Mouse (Mus musculus) liver, embryonic 12.5 days (tissue): ENCODE data around the gene Vax1. TPM values are rescaled to one million over a fixed set of nuclear protein-coding genes. Genes with fewer than 3 reads are reported as not detected.

Experiments used
- ATAC-seq: fragments of 200-750 bp; cut with Nextera tagmentation; 2 replicates; pipeline ENCODE4 v1.8.0; 2017; ENCODE audit warnings: moderate number of reproducible peaks, mild to moderate bottlenecking, moderate library complexity
- H3K27ac ChIP-seq: fragments of 300-500 bp; sonication (generic); 2 replicates; pipeline ENCODE4 v1.5.1; 2016; ENCODE audit warnings: mild to moderate bottlenecking
- H3K27me3 ChIP-seq: fragments of 300-500 bp; sonication (generic); replicated peaks from 2 replicates; pipeline ENCODE4 v1.6.1; 2016; ENCODE audit warnings: mild to moderate bottlenecking, moderate library complexity
- H3K36me3 ChIP-seq: fragments of 300-500 bp; sonication (generic); 2 replicates; pipeline ENCODE4 v1.6.1; 2016; ENCODE audit warnings: mild to moderate bottlenecking, moderate library complexity
- H3K4me1 ChIP-seq: fragments of 300-500 bp; sonication (generic); 2 replicates; pipeline ENCODE4 v1.6.1; 2016
- H3K4me2 ChIP-seq: fragments of 300-500 bp; sonication (generic); 2 replicates; pipeline ENCODE4 v1.6.1; 2016; ENCODE audit warnings: mild to moderate bottlenecking, moderate library complexity
- H3K4me3 ChIP-seq: fragments of 300-500 bp; sonication (generic); 2 replicates; pipeline ENCODE4 v1.5.1; 2016; ENCODE audit warnings: mild to moderate bottlenecking, moderate library complexity
- H3K9ac ChIP-seq: fragments of 300-500 bp; sonication (generic); 2 replicates; pipeline ENCODE4 v1.6.1; 2016; ENCODE audit warnings: mild to moderate bottlenecking, moderate library complexity
- H3K9me3 ChIP-seq: fragments of 300-500 bp; sonication (generic); replicated peaks from 2 replicates; pipeline ENCODE4 v1.6.1; 2016; ENCODE audit warnings: mild to moderate bottlenecking, moderate library complexity
- WGBS: fragments of 180-500 bp; shearing (Covaris S2); methylation state at CpG from one replicate; pipeline ENCODE4 v1.1.7; 2016; ENCODE audit not compliant: insufficient replicate concordance; 5-methylcytosine and 5-hydroxymethylcytosine counted together
- polyA plus RNA-seq: library from polyadenylated mRNA; unstranded; fragments of >200 nt; fragmentation: Nextera tagmentation; extraction: Ambion mirVana; gene quantifications from 2 replicates; pipeline ENCODE4 v1.2.1, GENCODE M21; 2016

The Vax1 gene
- polyA plus RNA-seq, 1 experiment from 2014 or later: not detected

DNA sequence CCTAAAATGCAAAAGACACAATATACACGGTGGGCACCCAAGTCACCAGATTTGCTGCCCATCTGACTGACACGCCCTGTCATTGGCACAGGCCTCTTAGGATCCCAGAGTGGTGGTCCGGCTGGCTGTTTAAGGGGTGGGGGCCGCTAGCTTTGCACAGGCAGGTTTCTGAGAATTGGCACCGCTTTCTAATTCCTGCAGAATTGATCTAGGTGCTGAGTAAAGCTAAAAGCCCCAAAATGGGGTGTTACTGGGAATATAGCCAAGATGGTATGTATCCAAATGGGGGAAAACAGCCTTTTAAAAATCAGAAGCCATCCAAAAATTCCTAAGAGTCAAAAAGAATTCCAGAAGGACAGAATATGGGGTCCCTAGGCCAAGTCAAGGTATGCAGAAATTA, 2.0 kb downstream of the Vax1 start:
- no peak overlapping the region for H3K4me2 ChIP-seq
- H3K9ac ChIP-seq: no peak overlapping the region
- no peak overlapping the region for H3K27ac ChIP-seq
- WGBS: 26% methylated on average over 5 of the region's 5 CpGs
- peaks cover 5% of the 10 kb centered on the region; the same call in 1 of the 2 replicates for H3K4me1 ChIP-seq
- H3K36me3 ChIP-seq: no peaks in the 10 kb centered on the region
- ATAC-seq: no peak
- no peak overlapping the region for H3K4me3 ChIP-seq
- H3K9me3 ChIP-seq: no peaks in the 10 kb centered on the region
- H3K27me3 ChIP-seq: peaks cover 100% of the 10 kb centered on the region

DNA sequence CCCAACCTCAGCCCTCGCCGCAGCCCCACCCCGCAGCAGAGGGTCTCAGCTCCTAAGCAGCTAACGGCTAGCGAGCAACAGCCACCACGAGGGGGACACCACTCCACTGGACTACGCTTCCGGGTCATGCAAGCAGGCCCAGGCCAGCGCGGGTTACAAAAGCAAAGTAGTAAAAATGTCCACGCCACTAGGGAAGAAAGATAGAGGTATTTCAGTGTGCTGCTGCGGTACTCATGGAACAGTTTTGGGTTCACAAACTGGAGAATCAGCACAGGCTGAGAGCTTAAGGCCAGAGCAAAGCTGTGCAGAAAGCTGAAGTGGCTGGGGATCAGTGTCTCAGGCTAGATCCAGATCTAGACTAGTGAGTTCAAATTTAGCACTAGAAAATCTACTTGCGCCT, 3.0 kb downstream of the Vax1 start:
- ATAC-seq: no peak
- peaks cover 100% of the 10 kb centered on the region for H3K27me3 ChIP-seq
- peak overlapping the region; percentile 43 for H3K4me3 ChIP-seq
- H3K9me3 ChIP-seq: no peaks in the 10 kb centered on the region
- WGBS: 3% methylated on average over 10 of the region's 13 CpGs
- H3K36me3 ChIP-seq: no peaks in the 10 kb centered on the region
- no peak overlapping the region for H3K9ac ChIP-seq
- H3K4me1 ChIP-seq: peaks cover 5% of the 10 kb centered on the region; the same call in 1 of the 2 replicates
- H3K27ac ChIP-seq: no peak overlapping the region
- H3K4me2 ChIP-seq: peak overlapping the region; percentile 55

DNA sequence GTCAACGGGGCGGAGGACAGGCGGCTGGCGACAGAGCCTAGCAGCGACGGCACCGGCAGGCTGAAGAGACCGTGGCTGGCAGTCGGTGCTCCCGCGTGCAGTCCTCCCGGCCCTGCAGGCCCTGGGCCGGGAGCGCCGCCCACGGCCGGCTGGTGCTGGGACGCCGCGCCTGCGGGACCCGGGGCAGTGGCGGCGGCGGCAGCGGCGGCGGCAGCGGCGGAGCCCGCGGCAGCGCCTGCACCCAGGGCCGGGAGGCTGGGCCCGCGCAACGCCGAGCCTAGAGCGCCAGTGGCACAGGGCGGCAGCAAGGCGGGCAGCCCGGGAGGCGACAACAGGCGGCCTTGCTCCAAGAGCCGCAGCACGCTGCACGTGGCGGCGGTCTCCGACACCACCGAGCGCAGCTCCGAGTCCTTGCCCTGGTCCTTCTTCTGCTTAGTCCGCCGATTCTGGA, 3.5 kb downstream of the Vax1 start:
- no peaks in the 10 kb centered on the region for H3K9me3 ChIP-seq
- peak overlapping the region; percentile 55 for H3K4me2 ChIP-seq
- peaks cover 100% of the 10 kb centered on the region for H3K27me3 ChIP-seq
- WGBS: under 1% methylated on average over 55 of the region's 55 CpGs
- no peak overlapping the region for H3K9ac ChIP-seq
- peaks cover 5% of the 10 kb centered on the region; the same call in 1 of the 2 replicates for H3K4me1 ChIP-seq
- H3K4me3 ChIP-seq: peak overlapping the region; percentile 43
- no peaks in the 10 kb centered on the region for H3K36me3 ChIP-seq
- H3K27ac ChIP-seq: no peak overlapping the region
- ATAC-seq: no peak

DNA sequence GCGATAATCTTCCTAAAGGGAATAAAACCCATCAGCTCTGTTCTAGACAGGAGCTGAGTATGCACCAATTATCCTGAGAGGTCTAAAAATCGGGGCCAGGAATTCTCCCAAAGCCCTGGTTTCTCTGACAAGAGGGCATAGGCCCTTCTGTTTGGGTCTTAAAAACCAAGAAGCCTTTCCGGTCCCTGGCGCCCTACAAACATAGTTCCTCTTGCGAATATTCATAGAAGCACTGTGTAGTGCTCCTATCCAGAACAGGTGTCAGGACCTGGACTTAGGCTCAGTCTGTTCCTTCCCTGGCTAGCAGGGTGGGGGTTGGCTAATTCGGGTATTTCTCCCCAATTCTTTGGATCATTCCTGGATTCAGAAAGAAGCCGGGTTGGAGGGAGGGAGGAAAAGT, 4.3 kb downstream of the Vax1 start:
- 10% methylated on average over 7 of the region's 7 CpGs for WGBS
- Histone ChIP-seq H3K4me1 (peaks cover 5% of the 10 kb centered on the region; the same call in 1 of the 2 replicates), H3K27ac (no peak overlapping the region), H3K4me2 (no peak overlapping the region), H3K4me3 (no peak overlapping the region), H3K27me3 (peaks cover 100% of the 10 kb centered on the region), H3K36me3 (no peaks in the 10 kb centered on the region), H3K9ac (no peak overlapping the region), H3K9me3 (no peaks in the 10 kb centered on the region)
- ATAC-seq: no peak

DNA sequence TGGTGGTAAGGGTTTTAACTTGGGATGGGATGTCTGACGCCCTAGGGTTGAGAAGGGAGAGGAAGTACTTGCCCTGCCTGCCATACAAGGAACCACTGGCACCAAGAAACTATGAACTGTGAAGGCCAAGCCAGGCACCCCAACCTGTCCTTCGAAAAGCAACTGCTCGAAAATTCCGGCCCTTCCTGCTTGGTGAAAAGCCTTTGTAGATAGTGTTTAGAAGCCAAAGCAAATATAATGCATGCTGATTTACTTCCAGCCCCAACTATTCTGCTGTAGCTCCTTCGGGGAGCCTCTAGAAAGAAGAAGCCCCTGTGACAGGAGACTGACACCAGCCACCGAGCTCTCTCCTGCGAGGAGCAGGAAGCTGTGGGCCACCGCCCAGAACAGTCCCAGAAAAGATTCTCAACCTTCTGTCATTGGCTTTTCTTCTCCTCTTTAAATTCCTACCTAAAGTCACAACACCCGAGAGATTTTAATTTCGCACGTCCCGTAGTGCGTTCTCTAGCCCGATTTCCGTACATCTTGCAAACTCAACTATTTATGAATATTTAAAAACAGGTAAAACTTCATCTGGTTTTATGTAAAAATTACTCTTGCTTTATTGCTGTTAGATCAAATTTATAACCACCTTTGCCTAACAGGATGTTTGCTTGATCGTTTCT, 4.8 kb downstream of the Vax1 start:
- Histone ChIP-seq H3K27ac (no peak overlapping the region), H3K4me2 (no peak overlapping the region), H3K9ac (no peak overlapping the region), H3K27me3 (peaks cover 99% of the 10 kb centered on the region), H3K4me3 (no peak overlapping the region), H3K36me3 (no peaks in the 10 kb centered on the region), H3K9me3 (no peaks in the 10 kb centered on the region), H3K4me1 (peaks cover 5% of the 10 kb centered on the region; the same call in 1 of the 2 replicates)
- no peak for ATAC-seq
- 16% methylated on average over 16 of the region's 16 CpGs for WGBS

DNA sequence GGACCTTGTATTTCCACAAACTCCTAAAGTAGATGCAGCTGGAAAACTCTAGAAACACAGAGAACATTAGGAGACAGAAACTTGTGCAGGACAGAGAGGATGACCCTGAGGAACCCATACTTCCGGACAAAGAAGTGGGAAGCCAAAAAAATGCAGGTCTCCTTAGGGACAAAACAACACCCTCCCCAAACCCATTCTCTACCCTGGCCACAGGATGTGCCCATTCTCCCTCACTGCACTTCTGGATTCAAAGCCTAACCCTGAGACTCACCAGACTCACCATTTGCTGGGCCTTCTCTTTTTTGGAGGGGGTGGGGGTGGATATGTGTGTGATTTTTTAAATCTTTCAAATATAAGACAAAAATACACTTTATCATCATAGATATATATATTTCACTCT, 5.7 kb downstream of the Vax1 start:
- 32% methylated on average over 1 of the region's 1 CpGs for whole genome bisulfite sequencing
- H3K27ac ChIP-seq: no peak overlapping the region
- H3K9ac ChIP-seq: no peak overlapping the region
- H3K4me1 ChIP-seq: peaks cover 2% of the 10 kb centered on the region; the same call in 1 of the 2 replicates
- peaks cover 97% of the 10 kb centered on the region for H3K27me3 ChIP-seq
- no peaks in the 10 kb centered on the region for H3K9me3 ChIP-seq
- H3K4me3 ChIP-seq: no peak overlapping the region
- no peak overlapping the region for H3K4me2 ChIP-seq
- no peaks in the 10 kb centered on the region for H3K36me3 ChIP-seq
- no peak for ATAC-seq

DNA sequence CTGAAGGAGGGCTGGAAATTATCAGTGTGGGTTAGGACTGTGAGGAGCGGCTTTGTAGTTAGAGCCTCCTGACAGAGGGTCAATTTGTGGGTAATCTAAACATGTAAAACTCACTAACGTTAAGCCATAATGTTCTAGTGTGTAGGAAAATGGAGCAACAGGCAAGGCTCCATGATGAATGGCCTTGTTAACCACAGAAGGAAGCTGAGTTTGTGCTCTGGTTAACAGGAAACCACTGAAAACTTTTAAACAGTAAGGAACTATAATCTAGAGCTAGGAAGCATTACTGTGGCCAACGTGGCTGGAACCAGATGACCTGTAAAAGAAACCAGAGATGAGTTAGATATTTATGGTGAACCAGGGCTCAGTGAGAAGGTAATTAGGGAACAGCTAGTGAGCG, 13.2 kb downstream of the Vax1 start:
- Histone ChIP-seq H3K9me3 (no peaks in the 10 kb centered on the region), H3K27me3 (peaks cover 34% of the 10 kb centered on the region), H3K36me3 (no peaks in the 10 kb centered on the region), H3K4me2 (no peak overlapping the region), H3K9ac (no peak overlapping the region), H3K4me1 (no peaks in the 10 kb centered on the region), H3K4me3 (no peak overlapping the region), H3K27ac (no peak overlapping the region)
- ATAC-seq: no peak
- 24% methylated on average over 4 of the region's 4 CpGs for WGBS

DNA sequence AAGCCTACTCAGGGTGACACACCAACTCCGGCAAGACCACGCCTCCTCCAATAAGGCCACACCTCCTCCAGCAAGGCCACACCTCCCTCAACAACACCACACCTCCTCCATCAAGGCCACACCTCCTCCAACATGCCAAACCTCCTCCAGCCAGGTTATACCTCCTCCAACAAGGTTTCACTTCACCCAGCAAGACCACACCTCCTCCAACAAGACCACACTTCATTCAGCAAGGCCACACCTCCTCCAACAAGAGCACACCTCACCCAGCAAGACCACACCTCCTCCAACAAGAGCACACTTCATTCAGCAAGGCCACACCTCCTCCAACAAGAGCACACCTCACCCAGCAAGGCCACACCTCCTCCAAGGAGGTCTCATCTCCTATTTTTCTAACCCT, 15.7 kb downstream of the Vax1 start:
- Histone ChIP-seq H3K36me3 (no peaks in the 10 kb centered on the region), H3K4me3 (no peak overlapping the region), H3K4me2 (no peak overlapping the region), H3K27ac (no peak overlapping the region), H3K4me1 (no peaks in the 10 kb centered on the region), H3K9me3 (no peaks in the 10 kb centered on the region), H3K27me3 (peaks cover 11% of the 10 kb centered on the region), H3K9ac (no peak overlapping the region)
- ATAC-seq: no peak
- 70% methylated on average over 2 of the region's 2 CpGs for WGBS

DNA sequence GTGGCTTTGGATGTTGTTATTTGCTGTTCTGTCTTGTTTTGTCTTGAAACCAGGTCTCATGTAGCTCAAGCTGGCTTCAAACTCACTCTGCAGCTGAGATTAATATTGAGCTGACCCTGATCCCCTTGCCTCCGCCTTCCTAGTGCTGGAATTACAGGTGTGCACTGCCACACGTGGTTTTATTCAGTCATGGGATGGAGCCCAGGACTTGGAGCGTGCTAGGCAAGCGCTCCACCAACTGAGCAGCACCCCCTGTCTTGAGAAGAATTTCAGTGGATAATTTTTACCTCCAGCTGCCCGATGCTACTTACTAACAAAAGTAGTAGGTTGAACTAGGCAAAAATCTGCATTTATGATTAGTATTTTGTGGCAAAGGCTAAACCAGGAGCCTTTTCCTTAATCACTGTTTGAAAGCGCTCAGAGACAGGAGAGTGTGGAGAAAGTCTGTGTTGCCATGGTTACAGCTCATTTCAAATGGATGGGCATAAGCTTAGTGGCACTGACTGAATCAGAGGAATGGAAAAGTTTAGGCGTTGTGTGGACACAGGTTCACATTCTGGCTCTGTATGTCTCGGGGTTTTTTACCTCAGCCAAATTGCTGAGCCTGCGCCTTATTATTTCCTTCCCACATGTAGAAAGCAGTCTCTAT, 24.2 kb downstream of the Vax1 start:
- H3K4me2 ChIP-seq: no peak overlapping the region
- H3K27me3 ChIP-seq: no peaks in the 10 kb centered on the region; the same call in 1 of the 2 replicates
- no peaks in the 10 kb centered on the region for H3K4me1 ChIP-seq
- H3K9ac ChIP-seq: no peak overlapping the region
- H3K36me3 ChIP-seq: no peaks in the 10 kb centered on the region
- H3K9me3 ChIP-seq: no peaks in the 10 kb centered on the region
- no peak overlapping the region for H3K27ac ChIP-seq
- ATAC-seq: no peak
- H3K4me3 ChIP-seq: no peak overlapping the region
- 53% methylated on average over 9 of the region's 9 CpGs for WGBS

DNA sequence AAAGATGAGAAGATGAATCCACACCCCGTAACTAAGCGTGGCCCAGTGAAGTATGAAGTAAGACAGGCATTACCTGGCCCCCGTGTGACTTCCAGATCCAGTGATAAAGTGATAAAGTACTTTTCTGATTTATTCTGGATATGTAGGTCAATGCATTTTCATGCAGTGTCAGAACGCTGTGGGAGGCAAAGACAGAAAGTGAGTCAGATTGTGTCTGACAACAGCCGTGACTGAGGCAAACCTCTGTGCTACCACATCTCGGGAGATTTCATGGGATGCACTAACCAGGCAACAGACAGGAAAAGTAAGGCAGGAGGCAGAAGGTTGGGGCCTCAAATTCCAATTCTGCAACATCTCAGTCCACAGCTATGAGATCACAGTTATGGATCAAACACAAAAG, 24.8 kb downstream of the Vax1 start:
- WGBS: 62% methylated on average over 6 of the region's 6 CpGs
- H3K27ac ChIP-seq: no peak overlapping the region
- H3K27me3 ChIP-seq: no peaks in the 10 kb centered on the region
- no peak overlapping the region for H3K4me3 ChIP-seq
- no peaks in the 10 kb centered on the region for H3K4me1 ChIP-seq
- H3K9me3 ChIP-seq: no peaks in the 10 kb centered on the region
- H3K9ac ChIP-seq: no peak overlapping the region
- no peak overlapping the region for H3K4me2 ChIP-seq
- H3K36me3 ChIP-seq: no peaks in the 10 kb centered on the region
- ATAC-seq: no peak

DNA sequence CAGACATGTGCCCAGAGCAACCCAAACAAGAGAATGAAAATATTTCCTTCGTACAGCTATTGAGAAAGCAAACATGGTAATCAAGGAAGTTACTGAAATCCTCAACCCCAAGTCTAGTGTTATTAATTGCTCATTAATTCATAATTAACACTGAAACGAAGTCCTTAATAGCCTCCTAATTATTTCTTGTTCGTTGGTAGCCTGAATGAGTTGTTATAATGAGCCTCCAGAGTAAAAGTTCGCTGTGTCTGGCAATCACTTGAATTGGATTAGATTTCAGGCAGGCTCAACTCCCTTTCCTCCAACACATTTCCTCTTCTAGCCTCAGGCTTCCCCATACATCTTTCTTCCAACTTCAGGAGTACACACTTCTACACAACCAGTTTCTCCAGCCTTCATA, 27.6 kb downstream of the Vax1 start:
- WGBS: 43% methylated on average over 4 of the region's 4 CpGs
- no peaks in the 10 kb centered on the region for H3K36me3 ChIP-seq
- no peaks in the 10 kb centered on the region for H3K4me1 ChIP-seq
- H3K27me3 ChIP-seq: 0 out of 2 replicates have a peak, but pooled peaks cover 3% of the 10 kb centered on the region
- no peaks in the 10 kb centered on the region for H3K9me3 ChIP-seq
- H3K9ac ChIP-seq: no peak overlapping the region
- H3K4me2 ChIP-seq: no peak overlapping the region
- no peak overlapping the region for H3K4me3 ChIP-seq
- no peak for ATAC-seq
- no peak overlapping the region for H3K27ac ChIP-seq

DNA sequence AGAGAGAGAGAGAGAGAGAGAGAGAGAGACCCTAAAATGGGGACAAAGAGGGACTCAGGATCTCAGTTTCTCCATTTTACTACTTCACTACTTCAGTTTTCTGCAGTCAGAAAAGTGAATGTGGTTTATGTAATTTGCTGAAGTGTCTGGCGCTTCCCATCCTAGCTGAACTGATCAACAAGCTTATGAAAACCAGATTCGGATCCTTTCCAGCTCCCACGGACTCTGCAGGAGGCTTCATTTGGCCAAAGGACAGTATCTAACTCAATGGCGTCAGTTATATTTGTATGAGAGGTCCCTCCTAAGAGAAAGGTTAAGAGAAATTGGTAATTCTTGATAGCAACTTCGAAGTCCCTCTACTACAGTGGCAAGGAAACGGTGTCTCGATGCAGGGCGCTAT, 34.5 kb downstream of the Vax1 start:
- H3K36me3 ChIP-seq: no peaks in the 10 kb centered on the region

More for the DNA sequence above, 34.5 kb downstream of the Vax1 start:
- Histone ChIP-seq H3K9ac (no peak overlapping the region), H3K27me3 (peaks cover 3% of the 10 kb centered on the region; the same call in 1 of the 2 replicates), H3K4me3 (no peak overlapping the region), H3K9me3 (no peaks in the 10 kb centered on the region), H3K27ac (no peak overlapping the region), H3K4me2 (no peak overlapping the region), H3K4me1 (no peaks in the 10 kb centered on the region)
- WGBS: 54% methylated on average over 8 of the region's 8 CpGs
- ATAC-seq: no peak
